Mouse (Mus musculus) neural tube, embryonic 14.5 days (tissue): ENCODE data around the gene Klhdc8a. TPM values are rescaled to one million over a fixed set of nuclear protein-coding genes. Genes with fewer than 3 reads are reported as not detected.
A peak's percentile ranks its signal among the peaks of the same experiment; 100 is the strongest.

Experiments used
- ATAC-seq: fragments of 200-750 bp; cut with Nextera tagmentation; 2 replicates; pipeline ENCODE4 v1.8.0; 2017; ENCODE audit warnings: low read depth, mild to moderate bottlenecking, moderate TSS enrichment, moderate library complexity
- H3K27ac ChIP-seq: fragments of 300-500 bp; sonication (generic); 2 replicates; pipeline ENCODE4 v1.5.1; 2014; ENCODE audit warnings: low read depth, mild to moderate bottlenecking, control low read depth, low read length, moderate library complexity, mixed read lengths
- H3K27me3 ChIP-seq: fragments of 300-500 bp; sonication (generic); 2 replicates; pipeline ENCODE4 v1.6.1; 2014; ENCODE audit warnings: low read length; ENCODE audit not compliant: control insufficient read depth, insufficient read depth
- H3K36me3 ChIP-seq: fragments of 300-500 bp; sonication (generic); 2 replicates; pipeline ENCODE4 v1.6.1; 2014; ENCODE audit warnings: low read length, mixed read lengths; ENCODE audit not compliant: control insufficient read depth, insufficient read depth
- H3K4me1 ChIP-seq: fragments of 300-500 bp; sonication (generic); 2 replicates; pipeline ENCODE4 v1.6.1; 2014; ENCODE audit warnings: low read length; ENCODE audit not compliant: control insufficient read depth, insufficient read depth
- H3K4me2 ChIP-seq: fragments of 300-500 bp; sonication (generic); 2 replicates; pipeline ENCODE4 v1.6.1; 2014; ENCODE audit warnings: mild to moderate bottlenecking, low read depth, low read length, control low read depth
- H3K4me3 ChIP-seq: fragments of 300-500 bp; sonication (generic); 2 replicates; pipeline ENCODE4 v1.5.1; 2014; ENCODE audit warnings: low read depth, low read length, control low read depth, mixed read lengths
- H3K9ac ChIP-seq: fragments of 300-500 bp; sonication (generic); replicated peaks from 2 replicates; pipeline ENCODE4 v1.6.1; 2014; ENCODE audit warnings: low read depth, mild to moderate bottlenecking, control low read depth, low read length, mixed read lengths
- H3K9me3 ChIP-seq: fragments of 300-500 bp; sonication (generic); 2 replicates; pipeline ENCODE4 v1.6.1; 2016; ENCODE audit warnings: low read length; ENCODE audit not compliant: control insufficient read depth
- WGBS: fragments of 180-500 bp; shearing (Covaris S2); extraction: QIAGEN DNeasy Blood & Tissue Kit; methylation state at CpG from one replicate; pipeline ENCODE4 v1.1.7; 2014; 5-methylcytosine and 5-hydroxymethylcytosine counted together
- polyA plus RNA-seq: library from polyadenylated mRNA; unstranded; fragments of >200 nt; fragmentation: Nextera tagmentation; extraction: Ambion mirVana; gene quantifications from 2 replicates; pipeline ENCODE4 v1.2.1, GENCODE M21; 2014

Klhdc8a gene
- polyA plus RNA-seq, 1 experiment from 2014 or later = 8.4 TPM

GRCm38 (mm10) chr1:132298801-132299464, 507 bp downstream of the Klhdc8a start:
- H3K36me3 ChIP-seq = no peaks in the 10 kb centered on the region
- no peaks in the 10 kb centered on the region for H3K9me3 ChIP-seq
- peak overlapping the region; percentile 67 for H3K27ac ChIP-seq
- peak overlapping the region; percentile 53 for H3K4me3 ChIP-seq
- WGBS = 2% methylated on average over 51 of the region's 71 CpGs
- H3K4me1 ChIP-seq = peaks cover 11% of the 10 kb centered on the region; the same call in 1 of the 2 replicates
- peak; percentile 78 for ATAC-seq
- H3K9ac ChIP-seq = peak overlapping the region; percentile 85
- H3K27me3 ChIP-seq = no peaks in the 10 kb centered on the region
- H3K4me2 ChIP-seq = peak overlapping the region; percentile 98

- peaks cover 11% of the 10 kb centered on the region; the same call in 1 of the 2 replicates for H3K4me1 ChIP-seq
These were observed 1.3 kb downstream of the Klhdc8a start for GRCm38 (mm10) chr1:132299744-132300143.

GRCm38 (mm10) chr1:132301242-132301641, 2.8 kb downstream of the Klhdc8a start:
- Histone ChIP-seq H3K36me3 (no peaks in the 10 kb centered on the region), H3K9ac (no peak overlapping the region), H3K27ac (no peak overlapping the region), H3K27me3 (no peaks in the 10 kb centered on the region), H3K4me2 (0 out of 2 replicates have a peak overlapping the region, but pooled peaks have one; percentile 11), H3K9me3 (no peaks in the 10 kb centered on the region), H3K4me3 (no peak overlapping the region), H3K4me1 (peaks cover 11% of the 10 kb centered on the region; the same call in 1 of the 2 replicates)
- WGBS = 52% methylated on average over 5 of the region's 5 CpGs
- ATAC-seq = no peak

More at GRCm38 (mm10) chr1:132299744-132300143, 1.3 kb downstream of the Klhdc8a start:
- ATAC-seq = no peak
- peak overlapping the region; percentile 98 for H3K4me2 ChIP-seq
- no peak overlapping the region for H3K27ac ChIP-seq
- H3K4me3 ChIP-seq = peak overlapping the region; percentile 53
- no peaks in the 10 kb centered on the region for H3K27me3 ChIP-seq
- WGBS = 86% methylated on average over 5 of the region's 5 CpGs
- no peaks in the 10 kb centered on the region for H3K9me3 ChIP-seq
- H3K36me3 ChIP-seq = no peaks in the 10 kb centered on the region
- H3K9ac ChIP-seq = peak overlapping the region; percentile 85; the same call in 1 of the 2 replicates

GRCm38 (mm10) chr1:132302341-132302866, 4.0 kb downstream of the Klhdc8a start:
- no peak overlapping the region for H3K9ac ChIP-seq
- WGBS = 86% methylated on average over 9 of the region's 9 CpGs
- no peak for ATAC-seq
- no peak overlapping the region for H3K4me3 ChIP-seq
- no peak overlapping the region for H3K27ac ChIP-seq
- no peaks in the 10 kb centered on the region for H3K27me3 ChIP-seq
- H3K4me2 ChIP-seq = no peak overlapping the region
- peaks cover 11% of the 10 kb centered on the region; the same call in 1 of the 2 replicates for H3K4me1 ChIP-seq
- no peaks in the 10 kb centered on the region for H3K9me3 ChIP-seq
- no peaks in the 10 kb centered on the region for H3K36me3 ChIP-seq

GRCm38 (mm10) chr1:132304618-132305214, 6.3 kb downstream of the Klhdc8a start:
- no peak overlapping the region for H3K4me3 ChIP-seq
- no peak overlapping the region for H3K4me2 ChIP-seq
- peaks cover 2% of the 10 kb centered on the region; the same call in 1 of the 2 replicates for H3K4me1 ChIP-seq
- H3K9ac ChIP-seq = no peak overlapping the region
- ATAC-seq = no peak
- no peaks in the 10 kb centered on the region for H3K36me3 ChIP-seq
- no peaks in the 10 kb centered on the region for H3K9me3 ChIP-seq
- H3K27ac ChIP-seq = no peak overlapping the region
- WGBS = 37% methylated on average over 9 of the region's 9 CpGs
- H3K27me3 ChIP-seq = no peaks in the 10 kb centered on the region

- no peak for ATAC-seq
- H3K27ac ChIP-seq = no peak overlapping the region
- no peaks in the 10 kb centered on the region for H3K36me3 ChIP-seq
- no peaks in the 10 kb centered on the region for H3K27me3 ChIP-seq
- H3K9me3 ChIP-seq = no peaks in the 10 kb centered on the region
- H3K9ac ChIP-seq = no peak overlapping the region
- whole genome bisulfite sequencing = 41% methylated on average over 4 of the region's 4 CpGs
- no peaks in the 10 kb centered on the region for H3K4me1 ChIP-seq
- H3K4me2 ChIP-seq = no peak overlapping the region
- H3K4me3 ChIP-seq = no peak overlapping the region
These were observed 7.7 kb downstream of the Klhdc8a start for GRCm38 (mm10) chr1:132306160-132306559.

- Histone ChIP-seq H3K4me1 (no peaks in the 10 kb centered on the region), H3K27ac (no peak overlapping the region), H3K4me3 (no peak overlapping the region), H3K27me3 (no peaks in the 10 kb centered on the region), H3K36me3 (no peaks in the 10 kb centered on the region), H3K9ac (no peak overlapping the region), H3K9me3 (no peaks in the 10 kb centered on the region), H3K4me2 (no peak overlapping the region)
- 30% methylated on average over 4 of the region's 4 CpGs for WGBS
- ATAC-seq = no peak
These were observed 8.4 kb downstream of the Klhdc8a start for GRCm38 (mm10) chr1:132306808-132307207.

GRCm38 (mm10) chr1:132307962-132308361, 9.5 kb downstream of the Klhdc8a start:
- Histone ChIP-seq H3K4me2 (no peak overlapping the region), H3K36me3 (no peaks in the 10 kb centered on the region), H3K9ac (no peak overlapping the region), H3K4me3 (no peak overlapping the region), H3K9me3 (no peaks in the 10 kb centered on the region), H3K4me1 (no peaks in the 10 kb centered on the region), H3K27me3 (no peaks in the 10 kb centered on the region), H3K27ac (no peak overlapping the region)
- no peak for ATAC-seq
- WGBS = 87% methylated on average over 6 of the region's 6 CpGs

GRCm38 (mm10) chr1:132308674-132309073, 10.2 kb downstream of the Klhdc8a start:
- 79% methylated on average over 7 of the region's 7 CpGs for WGBS

More at GRCm38 (mm10) chr1:132308674-132309073, 10.2 kb downstream of the Klhdc8a start:
- Histone ChIP-seq H3K9me3 (no peaks in the 10 kb centered on the region), H3K4me3 (no peak overlapping the region), H3K36me3 (no peaks in the 10 kb centered on the region), H3K9ac (no peak overlapping the region), H3K4me1 (no peaks in the 10 kb centered on the region), H3K4me2 (no peak overlapping the region), H3K27ac (no peak overlapping the region), H3K27me3 (no peaks in the 10 kb centered on the region)
- ATAC-seq = no peak
